Mouse (Mus musculus) heart, postnatal 25 days (tissue): Measurements from ENCODE around the gene Cntn5. TPM values are rescaled to one million over a fixed set of nuclear protein-coding genes. Genes with fewer than 3 reads are reported as not detected.

ENCODE experiments used
- DNase-seq: peaks from one replicate; pipeline ENCODE4 v3.0.0; 2022; ENCODE audit warnings: low spot score
- intact Hi-C: fragments of 180-260 bp; cut with DNase I; formaldehyde crosslinking; loops from one replicate; pipeline ENCODE4 v1.15.1; 2025
- total RNA-seq, 2 experiments: library from RNA; stranded (reverse); gene quantifications; 2 replicates each; pipeline ENCODE4 v1.2.3; 2021

Gene Cntn5
- total RNA-seq, 2 experiments from 2014 or later, result 0.14 to 0.39 TPM

GRCm38 (mm10) chr9:10044969-10045789, 859.4 kb downstream of the Cntn5 start:
- intact Hi-C loops, result no loop called here
- no peak for DNase-seq

- intact Hi-C loops, result no loop called here
Measured at GRCm38 (mm10) chr9:10043001-10043400, 861.6 kb downstream of the Cntn5 start.

GRCm38 (mm10) chr9:10015129-10015528, 889.4 kb downstream of the Cntn5 start:
- DNase-seq, result no peak
- intact Hi-C loops, result no loop called here

More at GRCm38 (mm10) chr9:10043001-10043400, 861.6 kb downstream of the Cntn5 start:
- DNase-seq, result no peak

- intact Hi-C loops, result no loop called here
- no peak for DNase-seq
Measured at GRCm38 (mm10) chr9:9984028-9984427, 920.5 kb downstream of the Cntn5 start.

GRCm38 (mm10) chr9:9983220-9983619, 921.4 kb downstream of the Cntn5 start:
- intact Hi-C loops, result no loop called here
- DNase-seq, result no peak

- intact Hi-C loops, result no loop called here
- DNase-seq, result no peak
Measured at GRCm38 (mm10) chr9:9965370-9965769, 939.2 kb downstream of the Cntn5 start.

GRCm38 (mm10) chr9:9960610-9961172, 943.9 kb downstream of the Cntn5 start:
- no peak for DNase-seq
- intact Hi-C loops, result no loop called here

- intact Hi-C loops, result no loop called here
- DNase-seq, result no peak
Measured at GRCm38 (mm10) chr9:9949346-9949745, 955.2 kb downstream of the Cntn5 start.

GRCm38 (mm10) chr9:9944872-9945271, 959.7 kb downstream of the Cntn5 start:
- no peak for DNase-seq
- intact Hi-C loops, result no loop called here

GRCm38 (mm10) chr9:9937444-9938436, 966.8 kb downstream of the Cntn5 start:
- DNase-seq, result no peak
- intact Hi-C loops, result no loop called here

- no peak for DNase-seq
- intact Hi-C loops, result no loop called here
Measured at GRCm38 (mm10) chr9:9920580-9920979, 984.0 kb downstream of the Cntn5 start.

- intact Hi-C loops, result no loop called here
- no peak for DNase-seq
Measured at GRCm38 (mm10) chr9:9899070-9899469, 1005.5 kb downstream of the Cntn5 start.

GRCm38 (mm10) chr9:9886210-9886609, 1018.4 kb downstream of the Cntn5 start:
- intact Hi-C loops, result no loop called here

GRCm38 (mm10) chr9:9882779-9883383, 1021.7 kb downstream of the Cntn5 start:
- intact Hi-C loops, result no loop called here
- no peak for DNase-seq

More at GRCm38 (mm10) chr9:9886210-9886609, 1018.4 kb downstream of the Cntn5 start:
- DNase-seq, result no peak

GRCm38 (mm10) chr9:9872112-9873035, 1032.2 kb downstream of the Cntn5 start:
- DNase-seq, result no peak
- intact Hi-C loops, result no loop called here

- DNase-seq, result no peak
- intact Hi-C loops, result no loop called here
Measured at GRCm38 (mm10) chr9:9860631-9861030, 1043.9 kb downstream of the Cntn5 start.

GRCm38 (mm10) chr9:9859323-9859722, 1045.3 kb downstream of the Cntn5 start:
- intact Hi-C loops, result no loop called here
- DNase-seq, result no peak

GRCm38 (mm10) chr9:9854791-9855190, 1049.8 kb downstream of the Cntn5 start:
- intact Hi-C loops, result no loop called here
- DNase-seq, result no peak

- no peak for DNase-seq
Measured at GRCm38 (mm10) chr9:9830231-9830630, 1074.3 kb downstream of the Cntn5 start.

More at GRCm38 (mm10) chr9:9830231-9830630, 1074.3 kb downstream of the Cntn5 start:
- intact Hi-C loops, result no loop called here
